Mouse (Mus musculus) heart, embryonic 16.5 days (tissue): ENCODE measurements at regions not wholly inside any gene's neighbourhood (a gene's known extent, or its start where the extent isn't known, plus 50 kb on each side); places are given as distances from the start of the nearest gene placed in this dataset.
A peak's percentile ranks its signal among the peaks of the same experiment; 100 is the strongest.

ENCODE experiments used
- ATAC-seq: fragments of 200-750 bp; cut with Nextera tagmentation; replicated peaks from 2 replicates; pipeline ENCODE4 v1.8.0; 2017; ENCODE audit warnings: moderate number of reproducible peaks; ENCODE audit not compliant: insufficient read depth, low FRiP score; ENCODE audit errors: extremely low read depth
- H3K27ac ChIP-seq: fragments of 300-500 bp; sonication (generic); 2 replicates; pipeline ENCODE4 v1.5.1; 2014; ENCODE audit warnings: mild to moderate bottlenecking, low read length, control low read depth, moderate library complexity
- H3K27me3 ChIP-seq: fragments of 300-500 bp; sonication (generic); 2 replicates; pipeline ENCODE4 v1.6.1; 2014; ENCODE audit warnings: low read length, mixed read lengths; ENCODE audit not compliant: control insufficient read depth, insufficient read depth
- H3K36me3 ChIP-seq: fragments of 300-500 bp; sonication (generic); 2 replicates; pipeline ENCODE4 v1.6.1; 2014; ENCODE audit not compliant: control insufficient read depth, insufficient read depth
- H3K4me1 ChIP-seq: fragments of 300-500 bp; sonication (generic); 2 replicates; pipeline ENCODE4 v1.6.1; 2014; ENCODE audit warnings: low read length, mixed read lengths; ENCODE audit not compliant: control insufficient read depth, insufficient read depth
- H3K4me2 ChIP-seq: fragments of 300-500 bp; sonication (generic); 2 replicates; pipeline ENCODE4 v1.6.1; 2014; ENCODE audit warnings: low read depth, mild to moderate bottlenecking, control low read depth, low read length
- H3K4me3 ChIP-seq: fragments of 300-500 bp; sonication (generic); 2 replicates; pipeline ENCODE4 v1.5.1; 2014; ENCODE audit warnings: mild to moderate bottlenecking, control low read depth, low read length
- H3K9ac ChIP-seq: fragments of 300-500 bp; sonication (generic); 2 replicates; pipeline ENCODE4 v1.6.1; 2014; ENCODE audit warnings: low read length, control low read depth
- H3K9me3 ChIP-seq: fragments of 300-500 bp; sonication (generic); replicated peaks from 2 replicates; pipeline ENCODE4 v1.6.1; 2016; ENCODE audit warnings: low read length; ENCODE audit not compliant: control insufficient read depth
- WGBS: fragments of 180-500 bp; shearing (Covaris S2); extraction: QIAGEN DNeasy Blood & Tissue Kit; methylation state at CpG from one replicate; pipeline ENCODE4 v1.1.7; 2014; 5-methylcytosine and 5-hydroxymethylcytosine counted together

DNA sequence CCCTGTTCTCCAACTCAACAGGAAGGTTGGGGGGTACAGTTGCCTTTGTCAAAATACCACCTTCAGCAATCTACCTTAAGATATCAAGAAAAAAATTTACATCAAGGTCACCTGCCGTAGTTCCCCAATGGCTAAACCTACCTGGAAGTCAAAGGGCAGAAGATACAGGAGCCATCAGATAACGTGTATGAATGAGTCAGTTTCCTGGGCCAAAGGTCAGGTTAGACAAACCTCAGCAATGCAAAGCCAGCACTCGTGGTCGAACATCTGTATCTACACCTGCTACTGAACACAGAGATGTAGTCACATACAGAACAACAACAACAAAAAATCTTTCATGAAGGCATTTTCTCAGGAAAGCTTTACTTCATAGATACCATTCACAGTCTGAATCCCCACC lies 102.9 kb downstream of the Arl4a start:
- H3K9ac ChIP-seq: no peak overlapping the region
- H3K4me2 ChIP-seq: no peak overlapping the region
- H3K27me3 ChIP-seq: no peaks in the 10 kb centered on the region
- peaks cover 6% of the 10 kb centered on the region; the same call in 1 of the 2 replicates for H3K4me1 ChIP-seq
- no peaks in the 10 kb centered on the region for H3K9me3 ChIP-seq
- no peak for ATAC-seq
- WGBS: 79% methylated on average over 4 of the region's 4 CpGs
- no peak overlapping the region for H3K27ac ChIP-seq
- H3K36me3 ChIP-seq: no peaks in the 10 kb centered on the region
- no peak overlapping the region for H3K4me3 ChIP-seq

DNA sequence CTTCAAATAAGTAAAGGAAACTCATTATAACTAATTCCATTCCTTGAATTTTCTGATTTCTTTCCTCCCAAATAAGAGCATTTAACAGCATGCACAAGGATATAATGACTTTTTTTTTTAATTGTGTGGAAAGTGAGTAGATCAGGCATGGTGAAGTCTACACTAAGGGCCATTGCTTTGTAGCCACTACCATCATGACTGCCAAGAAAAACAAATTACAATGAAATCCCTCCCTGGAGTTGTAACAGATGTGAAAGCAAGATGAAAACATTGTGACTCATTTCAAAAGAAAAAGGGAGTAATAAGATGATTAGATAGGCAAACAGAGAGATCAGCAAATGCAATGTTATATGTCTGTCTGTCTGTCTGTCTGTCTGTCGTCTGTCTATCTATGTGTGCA lies 106.6 kb downstream of the Arl4a start:
- H3K36me3 ChIP-seq: no peaks in the 10 kb centered on the region
- WGBS: 56% methylated on average over 1 of the region's 1 CpGs
- ATAC-seq: no peak
- no peak overlapping the region for H3K4me2 ChIP-seq
- H3K27me3 ChIP-seq: no peaks in the 10 kb centered on the region
- no peak overlapping the region for H3K9ac ChIP-seq
- H3K9me3 ChIP-seq: no peaks in the 10 kb centered on the region
- H3K4me3 ChIP-seq: no peak overlapping the region
- H3K27ac ChIP-seq: no peak overlapping the region
- H3K4me1 ChIP-seq: peaks cover 2% of the 10 kb centered on the region; the same call in 1 of the 2 replicates

DNA sequence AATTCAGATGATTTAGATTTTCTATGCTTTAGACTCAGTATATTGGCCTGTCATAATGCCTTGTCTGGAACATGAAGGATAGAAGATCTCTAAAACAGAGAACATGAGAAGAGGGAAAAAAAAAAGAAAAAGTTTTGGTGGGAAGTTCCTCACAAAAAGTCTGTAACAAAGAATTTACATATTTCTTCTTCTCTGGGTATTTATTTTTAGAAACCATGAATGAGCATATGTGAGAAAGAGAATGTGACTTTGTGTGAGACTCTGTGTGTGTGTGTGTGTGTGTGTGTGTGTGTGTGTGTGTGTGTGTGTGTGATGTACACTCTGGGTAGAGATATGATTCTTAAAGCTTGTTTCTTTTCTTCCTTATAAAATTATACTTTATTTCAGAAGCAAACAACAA lies 109.9 kb downstream of the Arl4a start:
- H3K4me2 ChIP-seq: no peak overlapping the region
- no peak overlapping the region for H3K27ac ChIP-seq
- no peak overlapping the region for H3K9ac ChIP-seq
- no peaks in the 10 kb centered on the region for H3K9me3 ChIP-seq
- no peaks in the 10 kb centered on the region for H3K27me3 ChIP-seq
- ATAC-seq: no peak
- H3K4me3 ChIP-seq: no peak overlapping the region
- H3K36me3 ChIP-seq: no peaks in the 10 kb centered on the region
- H3K4me1 ChIP-seq: no peaks in the 10 kb centered on the region

DNA sequence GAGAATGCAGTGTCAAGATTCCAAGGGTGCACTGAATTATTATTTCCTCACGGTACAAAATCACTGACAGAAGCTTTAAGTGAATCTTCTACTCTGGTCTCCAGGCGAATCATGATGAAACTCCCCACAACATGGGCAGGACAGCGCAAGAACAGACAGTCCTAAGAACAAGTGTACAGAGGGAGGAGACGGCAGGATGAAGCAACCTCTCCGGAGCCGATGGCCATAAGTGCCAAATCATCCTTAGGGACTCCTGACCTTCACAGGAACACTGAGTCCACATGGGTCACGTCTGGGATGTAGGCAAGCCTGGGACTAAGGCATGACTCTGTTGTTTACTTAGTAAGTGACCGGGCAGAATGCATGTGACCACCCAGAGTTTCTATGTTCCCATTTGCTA lies 110.8 kb downstream of the Arl4a start:
- H3K4me3 ChIP-seq: no peak overlapping the region
- no peaks in the 10 kb centered on the region for H3K9me3 ChIP-seq
- no peaks in the 10 kb centered on the region for H3K27me3 ChIP-seq
- WGBS: 80% methylated on average over 8 of the region's 8 CpGs
- no peaks in the 10 kb centered on the region for H3K36me3 ChIP-seq
- H3K4me1 ChIP-seq: no peaks in the 10 kb centered on the region
- ATAC-seq: no peak
- H3K9ac ChIP-seq: no peak overlapping the region
- no peak overlapping the region for H3K4me2 ChIP-seq
- H3K27ac ChIP-seq: no peak overlapping the region

DNA sequence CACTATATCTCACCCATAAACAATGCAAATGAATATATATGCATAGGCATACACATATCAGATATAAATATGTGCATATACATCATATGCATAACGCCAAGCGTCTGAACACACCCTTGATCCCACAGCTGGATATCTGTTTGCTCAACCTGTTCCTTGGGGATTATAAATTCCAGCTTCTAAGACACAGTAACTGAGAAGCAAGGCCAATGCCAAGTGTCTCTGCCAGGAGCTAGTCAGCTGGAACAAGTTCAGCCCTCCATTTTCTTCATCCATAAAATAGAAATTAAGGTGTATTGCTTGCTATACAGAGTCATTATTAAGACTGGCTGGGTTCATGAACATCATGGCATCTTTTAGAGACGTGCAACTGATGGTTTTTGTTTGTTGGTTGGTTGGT lies 116.3 kb downstream of the Arl4a start:
- Histone ChIP-seq H3K36me3 (no peaks in the 10 kb centered on the region), H3K4me2 (no peak overlapping the region), H3K4me1 (0 out of 2 replicates have a peak, but pooled peaks cover 2% of the 10 kb centered on the region), H3K9ac (no peak overlapping the region), H3K27ac (no peak overlapping the region), H3K4me3 (no peak overlapping the region), H3K27me3 (no peaks in the 10 kb centered on the region), H3K9me3 (no peaks in the 10 kb centered on the region)
- 84% methylated on average over 3 of the region's 3 CpGs for WGBS
- ATAC-seq: no peak

DNA sequence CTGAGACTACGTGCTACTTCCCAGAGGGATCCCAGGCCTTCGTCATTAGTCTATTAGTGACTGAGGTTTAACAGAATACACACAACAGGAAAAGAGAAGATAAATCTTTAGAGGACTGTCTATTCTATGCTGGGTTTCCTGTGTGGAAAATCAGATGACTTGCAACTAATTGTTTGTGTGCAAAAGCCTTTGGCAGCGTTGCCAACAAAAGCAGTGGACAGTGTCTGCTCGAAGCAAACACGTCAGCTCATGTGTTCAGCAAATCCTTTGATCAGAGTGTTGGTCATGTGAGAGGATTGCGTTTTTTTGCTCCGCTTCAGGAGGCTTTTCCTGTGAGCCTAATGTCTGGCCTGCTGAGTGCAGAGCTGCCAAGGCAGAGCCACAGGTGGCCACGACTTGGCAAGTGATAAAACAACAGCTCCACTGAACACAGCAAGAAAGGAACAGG lies 117.3 kb downstream of the Arl4a start:
- Histone ChIP-seq H3K36me3 (no peaks in the 10 kb centered on the region), H3K27ac (peak overlapping the region; percentile 14; the same call in 1 of the 2 replicates), H3K4me2 (peak overlapping the region; percentile 28; the same call in 1 of the 2 replicates), H3K9me3 (no peaks in the 10 kb centered on the region), H3K4me3 (no peak overlapping the region), H3K9ac (no peak overlapping the region), H3K27me3 (no peaks in the 10 kb centered on the region), H3K4me1 (0 out of 2 replicates have a peak, but pooled peaks cover 2% of the 10 kb centered on the region)
- ATAC-seq: peak; percentile 91
- 23% methylated on average over 8 of the region's 8 CpGs for WGBS

DNA sequence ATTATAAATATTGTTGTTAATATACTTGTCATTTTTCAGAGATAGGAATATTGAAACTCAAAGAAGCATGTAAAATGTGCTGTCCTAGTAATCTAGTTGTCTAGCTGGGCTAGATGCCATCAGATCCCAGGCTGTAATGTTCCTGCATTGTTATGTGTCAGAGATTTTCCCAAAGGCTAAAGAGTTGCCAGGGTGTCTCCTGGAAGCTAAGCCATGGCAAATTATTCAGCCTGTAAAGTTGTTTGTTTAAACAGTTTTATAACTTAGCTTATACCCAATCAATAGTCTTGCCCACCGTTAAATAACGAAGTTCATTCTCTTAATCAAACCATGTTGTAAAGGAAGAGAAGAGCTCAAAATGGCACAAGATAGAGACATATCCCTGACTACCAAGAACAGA lies 117.9 kb downstream of the Arl4a start:
- 91% methylated on average over 2 of the region's 2 CpGs for WGBS
- no peaks in the 10 kb centered on the region for H3K9me3 ChIP-seq
- H3K9ac ChIP-seq: no peak overlapping the region
- no peak overlapping the region for H3K4me3 ChIP-seq
- H3K27ac ChIP-seq: no peak overlapping the region
- H3K36me3 ChIP-seq: no peaks in the 10 kb centered on the region
- ATAC-seq: no peak
- 0 out of 2 replicates have a peak, but pooled peaks cover 2% of the 10 kb centered on the region for H3K4me1 ChIP-seq
- no peaks in the 10 kb centered on the region for H3K27me3 ChIP-seq
- H3K4me2 ChIP-seq: no peak overlapping the region

DNA sequence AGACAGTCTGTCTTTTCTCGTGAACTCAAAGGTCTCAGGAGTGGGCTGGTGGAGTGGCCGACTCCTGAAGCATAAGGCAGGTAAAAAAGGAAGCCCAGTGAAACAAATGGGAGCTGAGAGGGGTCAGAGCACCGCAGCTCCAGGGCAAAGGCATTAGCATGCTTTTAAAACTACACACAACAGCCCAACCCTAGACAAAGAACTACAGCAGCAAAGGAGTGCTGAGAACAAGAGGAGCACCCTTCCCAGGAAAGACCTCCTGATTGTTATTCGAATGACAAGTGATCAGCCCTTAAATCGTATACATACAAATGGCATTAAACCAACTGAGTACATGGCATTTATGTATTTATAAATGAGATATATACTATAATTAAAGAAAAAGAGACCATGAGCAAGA lies 149.3 kb downstream of the Arl4a start:
- Histone ChIP-seq H3K4me3 (no peak overlapping the region), H3K4me2 (no peak overlapping the region), H3K27ac (no peak overlapping the region), H3K4me1 (no peaks in the 10 kb centered on the region), H3K27me3 (no peaks in the 10 kb centered on the region), H3K9me3 (no peaks in the 10 kb centered on the region), H3K9ac (no peak overlapping the region), H3K36me3 (no peaks in the 10 kb centered on the region)
- ATAC-seq: no peak
- 74% methylated on average over 5 of the region's 5 CpGs for WGBS

DNA sequence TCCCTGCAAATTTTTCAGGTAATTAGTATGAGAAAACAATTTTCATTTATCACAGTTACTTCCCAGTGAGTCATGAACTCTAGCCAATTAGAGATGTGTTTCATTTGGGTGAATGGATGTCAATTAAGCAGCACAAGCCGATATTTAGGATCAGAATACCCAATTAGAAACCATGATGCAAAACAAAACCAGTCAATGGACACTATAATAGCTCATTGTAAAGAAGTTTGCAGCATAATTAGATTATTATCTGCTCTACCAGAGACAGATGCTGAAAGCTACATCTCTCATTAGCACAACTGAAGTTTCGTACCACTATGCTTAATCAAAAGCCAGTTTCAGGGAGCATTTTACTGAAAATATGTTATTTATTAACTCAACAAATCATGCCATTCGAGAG lies 152.5 kb downstream of the Arl4a start:
- ATAC-seq: no peak
- H3K4me1 ChIP-seq: no peaks in the 10 kb centered on the region
- WGBS: 78% methylated on average over 3 of the region's 3 CpGs

DNA sequence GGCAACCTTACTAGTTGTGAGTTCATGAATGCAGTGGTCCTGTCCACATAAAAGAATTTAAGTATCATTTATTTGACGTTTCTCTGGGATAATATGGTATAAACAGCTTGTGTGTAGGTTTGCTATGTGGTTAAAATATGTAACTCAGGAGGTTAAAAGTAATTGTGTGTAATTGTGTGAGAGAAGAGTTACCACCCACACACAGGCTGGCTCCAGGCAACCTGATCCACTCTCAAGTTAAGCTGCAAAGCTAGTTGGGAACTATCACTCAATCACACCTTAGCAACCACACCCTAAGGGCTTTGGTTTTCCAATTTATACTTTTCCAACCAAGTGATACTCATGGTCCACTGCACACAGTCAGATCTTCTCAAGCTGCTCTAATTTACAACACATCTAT lies 157.5 kb downstream of the Arl4a start:
- H3K27ac ChIP-seq: no peak overlapping the region
- H3K36me3 ChIP-seq: no peaks in the 10 kb centered on the region
- no peak overlapping the region for H3K4me3 ChIP-seq
- no peak overlapping the region for H3K9ac ChIP-seq
- no peaks in the 10 kb centered on the region for H3K4me1 ChIP-seq
- no peak overlapping the region for H3K4me2 ChIP-seq
- H3K27me3 ChIP-seq: no peaks in the 10 kb centered on the region
- no peaks in the 10 kb centered on the region for H3K9me3 ChIP-seq
- ATAC-seq: no peak
- 75% methylated on average over 1 of the region's 1 CpGs for WGBS

More for the DNA sequence above, 152.5 kb downstream of the Arl4a start:
- Histone ChIP-seq H3K4me2 (no peak overlapping the region), H3K4me3 (no peak overlapping the region), H3K9me3 (no peaks in the 10 kb centered on the region), H3K27me3 (no peaks in the 10 kb centered on the region), H3K36me3 (no peaks in the 10 kb centered on the region), H3K9ac (no peak overlapping the region), H3K27ac (no peak overlapping the region)
